Mouse (Mus musculus) neural tube, embryonic 12.5 days (tissue): Measurements from ENCODE around the gene Ldlrad3. TPM values are rescaled to one million over a fixed set of nuclear protein-coding genes. Genes with fewer than 3 reads are reported as not detected.

Source experiments
- ATAC-seq: fragments of 200-750 bp; cut with Nextera tagmentation; 2 replicates; pipeline ENCODE4 v1.8.0; 2017; ENCODE audit warnings: low read depth, mild to moderate bottlenecking, moderate TSS enrichment, moderate library complexity; ENCODE audit not compliant: low FRiP score
- H3K27ac ChIP-seq: fragments of 300-500 bp; sonication (generic); 2 replicates; pipeline ENCODE4 v1.5.1; 2016
- H3K27me3 ChIP-seq: fragments of 300-500 bp; sonication (generic); replicated peaks from 2 replicates; pipeline ENCODE4 v1.6.1; 2016; ENCODE audit warnings: mild to moderate bottlenecking
- H3K36me3 ChIP-seq: fragments of 300-500 bp; sonication (generic); 2 replicates; pipeline ENCODE4 v1.6.1; 2016; ENCODE audit warnings: mild to moderate bottlenecking
- H3K4me1 ChIP-seq: fragments of 300-500 bp; sonication (generic); 2 replicates; pipeline ENCODE4 v1.6.1; 2016
- H3K4me2 ChIP-seq: fragments of 300-500 bp; sonication (generic); replicated peaks from 2 replicates; pipeline ENCODE4 v1.6.1; 2016; ENCODE audit warnings: mild to moderate bottlenecking
- H3K4me3 ChIP-seq: fragments of 300-500 bp; sonication (generic); 2 replicates; pipeline ENCODE4 v1.5.1; 2016
- H3K9ac ChIP-seq: fragments of 300-500 bp; sonication (generic); 2 replicates; pipeline ENCODE4 v1.6.1; 2016; ENCODE audit warnings: mild to moderate bottlenecking
- H3K9me3 ChIP-seq: fragments of 300-500 bp; sonication (generic); 2 replicates; pipeline ENCODE4 v1.6.1; 2016; ENCODE audit warnings: mild to moderate bottlenecking
- WGBS: fragments of 180-500 bp; shearing (Covaris S2); methylation state at CpG from one replicate; pipeline ENCODE4 v1.1.7; 2016; 5-methylcytosine and 5-hydroxymethylcytosine counted together
- polyA plus RNA-seq: library from polyadenylated mRNA; unstranded; fragments of >200 nt; fragmentation: Nextera tagmentation; extraction: Ambion mirVana; gene quantifications from 2 replicates; pipeline ENCODE4 v1.2.1, GENCODE M21; 2016

Gene Ldlrad3
- polyA plus RNA-seq, 1 experiment from 2014 or later, result 57.9 TPM

GRCm38 (mm10) chr2:102181459-102181858, 4.7 kb downstream of the Ldlrad3 start:
- ATAC-seq, result no peak
- no peaks in the 10 kb centered on the region for H3K9me3 ChIP-seq
- H3K36me3 ChIP-seq, result no peaks in the 10 kb centered on the region
- no peaks in the 10 kb centered on the region for H3K27me3 ChIP-seq
- no peak overlapping the region for H3K4me3 ChIP-seq
- no peak overlapping the region for H3K9ac ChIP-seq
- peaks cover 20% of the 10 kb centered on the region for H3K4me1 ChIP-seq
- no peak overlapping the region for H3K27ac ChIP-seq
- no peak overlapping the region for H3K4me2 ChIP-seq
- 91% methylated on average over 2 of the region's 2 CpGs for WGBS

GRCm38 (mm10) chr2:102176434-102176772, 9.8 kb downstream of the Ldlrad3 start:
- no peaks in the 10 kb centered on the region for H3K9me3 ChIP-seq
- H3K4me1 ChIP-seq, result 0 out of 2 replicates have a peak, but pooled peaks cover 4% of the 10 kb centered on the region
- H3K27ac ChIP-seq, result no peak overlapping the region
- H3K36me3 ChIP-seq, result no peaks in the 10 kb centered on the region
- ATAC-seq, result no peak
- H3K4me3 ChIP-seq, result no peak overlapping the region
- no peak overlapping the region for H3K9ac ChIP-seq
- no peak overlapping the region for H3K4me2 ChIP-seq
- H3K27me3 ChIP-seq, result no peaks in the 10 kb centered on the region
- 78% methylated on average over 5 of the region's 5 CpGs for WGBS

DNA sequence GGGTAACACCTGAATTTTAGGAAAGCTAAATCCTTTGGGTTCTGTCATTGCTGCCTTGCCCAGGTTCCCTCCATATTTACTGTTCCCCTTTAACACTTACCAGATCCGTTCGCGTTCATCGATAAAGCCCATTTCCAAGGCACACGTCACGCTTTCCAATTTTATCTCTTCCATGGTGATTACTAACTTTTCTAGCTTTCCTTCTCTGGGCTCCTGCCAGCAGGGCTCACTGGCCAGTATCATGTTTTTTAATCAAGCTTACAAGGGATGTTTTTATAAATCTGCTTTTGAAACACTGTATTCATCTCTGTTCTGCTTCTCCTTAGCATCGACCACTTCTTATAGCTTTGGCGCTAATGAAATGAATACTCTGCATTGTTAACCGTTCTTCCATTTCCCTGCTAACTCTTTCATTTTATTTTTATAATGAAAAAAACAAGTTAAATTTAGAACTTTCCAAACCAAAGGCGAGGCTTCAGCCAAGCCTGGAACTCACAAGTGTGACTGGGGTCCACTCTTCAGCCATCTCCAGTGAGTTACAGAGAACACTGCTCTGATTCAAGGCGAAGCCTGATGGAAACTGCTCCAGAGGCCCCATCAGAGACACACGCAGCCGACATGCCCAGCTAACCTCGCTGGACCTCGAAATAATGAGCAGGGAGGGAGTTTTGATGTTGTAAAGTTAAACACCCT, 10.3 kb downstream of the Ldlrad3 start:
- Histone ChIP-seq H3K4me1 (0 out of 2 replicates have a peak, but pooled peaks cover 4% of the 10 kb centered on the region), H3K4me3 (no peak overlapping the region), H3K27me3 (no peaks in the 10 kb centered on the region), H3K4me2 (no peak overlapping the region), H3K36me3 (no peaks in the 10 kb centered on the region), H3K27ac (no peak overlapping the region), H3K9ac (no peak overlapping the region), H3K9me3 (no peaks in the 10 kb centered on the region)
- ATAC-seq, result no peak
- 83% methylated on average over 15 of the region's 15 CpGs for WGBS

GRCm38 (mm10) chr2:102172458-102172857, 13.7 kb downstream of the Ldlrad3 start:
- H3K36me3 ChIP-seq, result no peaks in the 10 kb centered on the region
- H3K4me3 ChIP-seq, result no peak overlapping the region
- WGBS, result 87% methylated on average over 4 of the region's 4 CpGs
- 0 out of 2 replicates have a peak, but pooled peaks cover 4% of the 10 kb centered on the region for H3K4me1 ChIP-seq
- no peaks in the 10 kb centered on the region for H3K9me3 ChIP-seq
- no peaks in the 10 kb centered on the region for H3K27me3 ChIP-seq
- no peak for ATAC-seq
- H3K27ac ChIP-seq, result no peak overlapping the region
- H3K4me2 ChIP-seq, result no peak overlapping the region
- no peak overlapping the region for H3K9ac ChIP-seq

DNA sequence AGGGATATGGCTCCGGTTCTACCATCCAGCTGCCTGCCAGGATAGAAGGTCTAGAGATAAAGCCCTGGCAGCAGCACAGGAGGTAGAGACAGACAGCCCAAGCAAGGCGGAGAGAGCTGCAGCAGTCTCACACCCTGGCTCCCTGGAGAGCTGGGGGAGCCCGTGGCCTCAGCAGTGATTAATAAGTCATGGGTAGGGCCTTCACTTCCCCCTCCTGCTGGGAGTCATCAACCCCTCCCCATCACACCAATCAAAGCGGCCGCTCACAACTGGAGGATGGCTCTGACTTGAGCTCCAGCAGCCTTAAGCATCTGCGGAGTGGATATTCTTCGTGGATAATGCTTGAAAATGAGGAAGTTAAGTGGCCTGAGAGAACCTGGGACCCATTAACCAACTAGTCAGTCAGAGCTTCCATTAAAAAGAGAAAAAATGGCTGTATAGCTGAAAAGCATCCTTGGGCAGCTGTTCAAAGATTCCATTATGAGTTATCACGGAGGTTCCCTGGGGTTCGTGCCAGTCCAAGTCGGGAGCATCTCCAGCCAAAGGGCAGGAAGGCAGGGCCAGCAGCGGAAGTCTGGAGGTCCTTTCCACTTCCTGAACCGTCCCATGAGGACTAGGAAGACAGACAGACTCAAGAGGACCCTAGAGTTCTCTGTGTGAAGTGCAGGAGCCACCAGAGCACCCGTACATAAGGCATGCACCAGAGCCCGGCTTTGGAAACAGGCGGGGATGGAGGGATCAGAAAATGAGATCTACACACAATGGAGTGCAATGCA, 19.4 kb downstream of the Ldlrad3 start:
- no peak overlapping the region for H3K9ac ChIP-seq

DNA sequence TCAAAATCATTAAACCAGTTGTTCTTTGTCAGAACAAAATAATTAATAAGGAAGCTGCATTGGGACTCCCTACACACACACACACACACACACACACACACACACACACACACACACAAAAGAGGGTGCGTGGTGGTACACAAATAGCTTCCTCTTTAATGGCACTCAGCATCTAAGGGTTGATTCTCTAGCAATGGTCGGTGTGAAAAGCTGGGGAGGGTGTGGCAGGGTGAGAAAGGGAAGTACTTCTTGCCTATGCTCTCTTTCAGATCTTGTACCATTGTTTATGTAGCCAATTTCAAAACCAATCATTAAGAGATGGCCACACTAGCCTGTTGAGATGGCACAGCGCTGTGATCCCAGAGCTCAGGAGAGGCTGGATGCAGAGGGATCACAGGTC, 23.1 kb downstream of the Ldlrad3 start:
- no peak for ATAC-seq
- no peaks in the 10 kb centered on the region for H3K36me3 ChIP-seq
- H3K4me2 ChIP-seq, result no peak overlapping the region
- H3K27ac ChIP-seq, result no peak overlapping the region
- H3K9ac ChIP-seq, result no peak overlapping the region
- no peak overlapping the region for H3K4me3 ChIP-seq
- no peaks in the 10 kb centered on the region for H3K9me3 ChIP-seq
- peaks cover 12% of the 10 kb centered on the region for H3K4me1 ChIP-seq
- WGBS, result 80% methylated on average over 3 of the region's 3 CpGs
- H3K27me3 ChIP-seq, result no peaks in the 10 kb centered on the region

More for the DNA sequence above, 19.4 kb downstream of the Ldlrad3 start:
- Histone ChIP-seq H3K27ac (no peak overlapping the region), H3K9me3 (no peaks in the 10 kb centered on the region), H3K36me3 (no peaks in the 10 kb centered on the region), H3K4me2 (peak overlapping the region; percentile 12), H3K4me1 (peaks cover 12% of the 10 kb centered on the region), H3K4me3 (no peak overlapping the region), H3K27me3 (no peaks in the 10 kb centered on the region)
- 33% methylated on average over 15 of the region's 15 CpGs for WGBS
- ATAC-seq, result peak; percentile 57; the same call in 1 of the 2 replicates

DNA sequence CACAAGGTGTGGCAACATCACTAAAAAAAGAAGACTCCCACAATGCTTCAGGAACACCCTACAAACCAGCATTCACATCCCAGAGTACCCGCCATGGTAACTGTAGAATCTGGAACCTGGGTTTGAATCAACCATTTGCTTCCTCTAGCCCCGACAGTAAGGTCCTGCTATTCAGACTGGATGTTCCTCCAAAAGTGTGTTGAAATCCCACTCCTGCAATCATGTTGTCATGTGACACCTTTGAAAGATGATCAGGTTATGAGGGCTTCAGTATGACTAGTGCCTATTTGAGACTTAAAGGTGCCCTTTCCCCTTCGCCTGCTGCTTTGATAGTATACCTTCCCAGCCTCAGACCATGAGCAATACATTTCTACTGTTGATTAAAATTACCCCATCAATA, 28.6 kb downstream of the Ldlrad3 start:
- Histone ChIP-seq H3K4me2 (no peak overlapping the region), H3K9ac (no peak overlapping the region), H3K4me1 (peaks cover 26% of the 10 kb centered on the region), H3K36me3 (no peaks in the 10 kb centered on the region), H3K4me3 (no peak overlapping the region), H3K27me3 (peaks cover 10% of the 10 kb centered on the region; the same call in 1 of the 2 replicates), H3K9me3 (no peaks in the 10 kb centered on the region), H3K27ac (no peak overlapping the region)
- no peak for ATAC-seq
- 90% methylated on average over 3 of the region's 3 CpGs for WGBS

DNA sequence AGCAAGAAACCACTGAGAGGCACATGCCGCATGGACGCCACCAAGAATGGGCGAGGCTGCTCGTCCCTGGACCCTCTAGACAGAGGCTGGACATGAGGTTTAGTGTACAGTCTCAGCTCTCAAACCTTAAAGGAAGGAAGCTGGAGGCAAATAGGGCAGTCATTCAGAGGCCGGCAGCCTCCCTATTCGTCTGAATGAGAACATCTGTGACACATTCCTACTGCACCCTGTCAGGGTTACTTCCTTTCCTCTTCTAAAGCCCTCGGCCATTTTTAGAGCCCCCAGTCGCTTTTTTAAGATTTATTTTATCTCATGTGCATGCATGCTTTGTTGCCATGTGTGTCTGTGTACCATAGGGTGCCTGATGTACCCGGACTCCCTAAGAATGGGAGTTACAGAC, 29.2 kb downstream of the Ldlrad3 start:
- Histone ChIP-seq H3K36me3 (no peaks in the 10 kb centered on the region), H3K9ac (no peak overlapping the region), H3K4me1 (peaks cover 26% of the 10 kb centered on the region), H3K27ac (no peak overlapping the region), H3K27me3 (peaks cover 13% of the 10 kb centered on the region; the same call in 1 of the 2 replicates), H3K4me2 (no peak overlapping the region), H3K9me3 (no peaks in the 10 kb centered on the region), H3K4me3 (no peak overlapping the region)
- 70% methylated on average over 9 of the region's 9 CpGs for WGBS
- no peak for ATAC-seq

DNA sequence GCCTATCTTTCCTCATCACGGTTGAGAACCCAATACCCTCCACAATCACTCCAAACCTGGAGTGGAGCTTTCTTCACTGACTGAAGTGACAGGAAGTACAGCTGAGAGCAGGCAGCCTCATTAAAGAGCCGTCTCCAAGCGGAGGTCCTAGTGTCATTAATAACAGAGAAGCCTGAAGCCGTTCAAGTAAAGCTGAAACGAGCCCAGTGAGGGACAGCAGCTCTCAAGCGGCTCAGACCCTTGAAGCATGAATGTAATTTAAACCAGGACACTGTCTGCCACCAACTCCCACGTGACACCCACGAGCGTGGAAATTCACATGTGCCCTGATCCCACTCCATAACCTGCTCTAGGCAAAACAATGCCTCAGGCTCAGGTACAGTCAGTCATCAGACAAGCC, 29.7 kb downstream of the Ldlrad3 start:
- WGBS, result 19% methylated on average over 9 of the region's 9 CpGs
- no peak overlapping the region for H3K4me2 ChIP-seq
- H3K4me3 ChIP-seq, result no peak overlapping the region
- H3K27me3 ChIP-seq, result peaks cover 13% of the 10 kb centered on the region; the same call in 1 of the 2 replicates
- no peak overlapping the region for H3K27ac ChIP-seq
- peaks cover 26% of the 10 kb centered on the region for H3K4me1 ChIP-seq
- no peak overlapping the region for H3K9ac ChIP-seq
- no peaks in the 10 kb centered on the region for H3K36me3 ChIP-seq
- H3K9me3 ChIP-seq, result no peaks in the 10 kb centered on the region
- ATAC-seq, result peak; percentile 45; the same call in 1 of the 2 replicates

GRCm38 (mm10) chr2:102155306-102156015, 30.7 kb downstream of the Ldlrad3 start:
- Histone ChIP-seq H3K36me3 (no peaks in the 10 kb centered on the region), H3K4me1 (peaks cover 26% of the 10 kb centered on the region), H3K9ac (no peak overlapping the region), H3K27ac (no peak overlapping the region), H3K4me2 (no peak overlapping the region), H3K4me3 (no peak overlapping the region), H3K9me3 (no peaks in the 10 kb centered on the region), H3K27me3 (peaks cover 13% of the 10 kb centered on the region; the same call in 1 of the 2 replicates)
- WGBS, result 31% methylated on average over 5 of the region's 5 CpGs
- ATAC-seq, result peak; percentile 72

DNA sequence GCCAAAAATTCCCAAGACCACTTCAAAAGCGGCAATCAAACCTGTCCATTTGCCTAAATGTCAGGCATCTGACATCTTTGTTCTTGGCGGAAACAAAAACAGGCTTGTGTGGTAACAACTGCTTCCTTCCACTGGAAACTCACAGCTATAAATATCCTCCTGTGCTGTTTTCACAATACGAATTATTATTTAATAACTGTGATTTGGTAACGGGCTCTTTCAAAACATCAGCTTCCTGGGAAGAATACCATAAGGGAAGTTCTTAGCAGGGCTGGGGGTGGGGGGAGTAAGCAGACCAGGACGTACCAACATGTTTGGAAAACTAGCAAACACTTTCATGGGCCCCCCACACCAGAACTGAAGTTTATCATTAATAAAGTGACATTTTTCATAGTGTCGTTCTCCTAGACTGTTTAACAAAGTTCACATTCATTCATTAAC, 31.4 kb downstream of the Ldlrad3 start:
- no peak for ATAC-seq
- no peak overlapping the region for H3K9ac ChIP-seq
- 48% methylated on average over 6 of the region's 6 CpGs for WGBS
- peaks cover 13% of the 10 kb centered on the region; the same call in 1 of the 2 replicates for H3K27me3 ChIP-seq
- no peak overlapping the region for H3K4me2 ChIP-seq
- no peak overlapping the region for H3K27ac ChIP-seq
- peaks cover 26% of the 10 kb centered on the region for H3K4me1 ChIP-seq
- no peaks in the 10 kb centered on the region for H3K36me3 ChIP-seq
- H3K4me3 ChIP-seq, result no peak overlapping the region
- H3K9me3 ChIP-seq, result no peaks in the 10 kb centered on the region

DNA sequence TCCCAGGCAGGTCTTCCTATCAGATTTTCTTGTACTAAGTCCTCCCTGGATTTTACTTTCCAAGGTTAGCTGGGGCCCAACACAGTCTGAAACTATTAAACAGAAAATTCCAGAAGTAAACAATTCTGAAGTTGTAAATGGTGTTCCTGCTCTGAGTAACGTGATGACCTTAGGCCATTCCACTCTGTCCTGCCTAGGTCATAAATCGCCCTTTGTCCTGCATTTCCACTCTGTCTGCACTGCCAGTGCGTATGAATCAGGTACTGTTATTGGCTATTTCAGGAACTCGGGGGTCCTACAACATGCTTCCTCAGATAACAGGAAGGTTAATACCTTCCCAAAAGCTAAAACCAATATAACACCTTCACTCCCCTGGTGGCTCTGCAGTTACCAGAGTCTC, 31.9 kb downstream of the Ldlrad3 start:
- Histone ChIP-seq H3K27ac (no peak overlapping the region), H3K9ac (no peak overlapping the region), H3K36me3 (no peaks in the 10 kb centered on the region), H3K9me3 (no peaks in the 10 kb centered on the region), H3K27me3 (peaks cover 13% of the 10 kb centered on the region; the same call in 1 of the 2 replicates), H3K4me2 (no peak overlapping the region), H3K4me1 (peaks cover 26% of the 10 kb centered on the region), H3K4me3 (no peak overlapping the region)
- ATAC-seq, result no peak
- 35% methylated on average over 4 of the region's 4 CpGs for WGBS
